Mouse (Mus musculus): ENCODE measurements around the gene Cobl.

Cobl gene

DNA sequence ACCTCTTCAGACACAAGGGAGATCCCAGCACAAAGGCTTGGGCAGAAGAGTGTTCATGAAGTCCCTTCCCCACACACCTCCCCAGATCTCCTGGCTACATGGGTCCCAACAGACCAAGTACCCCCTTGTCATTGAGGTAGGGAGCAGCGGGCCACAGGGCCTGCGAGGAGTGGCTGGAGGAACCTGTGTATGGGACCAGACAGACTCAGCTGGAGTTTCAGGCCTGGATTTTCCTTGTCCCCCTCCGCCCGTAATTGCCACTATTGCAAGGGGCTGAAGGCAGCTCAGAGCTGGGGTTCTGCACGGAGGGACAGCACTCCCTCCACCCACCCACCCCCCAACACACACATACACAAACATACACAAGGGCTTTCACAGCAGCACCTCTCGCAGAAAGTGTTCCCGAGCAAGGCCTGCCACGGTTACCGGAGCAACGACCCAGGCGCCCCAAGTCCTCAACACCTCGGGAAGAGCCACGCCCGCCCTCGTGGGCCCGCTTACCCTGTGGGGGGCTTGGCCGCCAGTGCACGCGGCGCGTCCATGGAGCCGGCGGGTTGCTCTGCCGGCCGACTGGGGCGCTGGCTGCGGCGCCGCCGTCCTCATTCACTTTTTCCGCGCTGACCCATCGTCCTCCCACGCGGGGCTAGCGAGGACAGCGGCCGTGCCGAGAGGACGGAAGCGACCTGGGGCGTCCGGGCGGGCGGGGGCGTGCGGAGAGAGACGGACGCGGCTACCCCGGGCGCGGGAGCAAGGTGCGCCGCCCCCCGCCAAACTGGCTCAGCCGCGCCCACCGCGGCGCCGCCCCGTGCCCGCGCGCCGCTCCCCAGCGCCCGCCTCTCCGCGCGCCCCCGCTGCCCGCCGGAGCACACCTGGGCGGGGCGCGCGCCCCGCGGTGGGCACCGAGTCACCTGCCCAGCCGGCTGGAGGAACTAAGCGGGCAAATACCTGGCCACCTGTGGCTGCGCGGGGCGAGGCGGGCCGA, at the start of gene Cobl:
TSS of gene Cobl (minus strand) at position 780 of the 982 bp plus-strand sequence.
- no peak for DNase-seq (ENCODE audit: low spot score in 2 of 2)

DNA sequence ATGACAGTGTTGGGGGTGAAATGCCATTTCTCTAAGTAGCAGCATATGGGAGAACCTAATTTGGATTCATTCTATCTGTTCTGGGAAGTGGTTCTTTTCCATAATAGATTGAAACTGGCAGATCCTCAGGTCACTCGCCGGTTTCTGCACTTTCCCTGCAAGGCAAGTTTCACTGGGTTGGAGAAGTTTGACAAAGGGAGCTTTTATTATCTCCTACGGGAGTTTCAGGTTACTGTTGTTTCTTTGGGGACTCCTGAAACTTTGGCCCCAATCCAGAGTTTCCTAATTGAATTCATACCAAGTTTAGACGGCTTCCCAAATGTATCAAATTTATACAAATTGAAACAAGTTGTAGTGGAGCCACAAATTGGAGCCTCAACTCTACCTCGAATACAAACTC, 49.0 kb upstream of the Cobl start:
- DNase-seq (ENCODE audit: low spot score in 2 of 2), result no peak

DNA sequence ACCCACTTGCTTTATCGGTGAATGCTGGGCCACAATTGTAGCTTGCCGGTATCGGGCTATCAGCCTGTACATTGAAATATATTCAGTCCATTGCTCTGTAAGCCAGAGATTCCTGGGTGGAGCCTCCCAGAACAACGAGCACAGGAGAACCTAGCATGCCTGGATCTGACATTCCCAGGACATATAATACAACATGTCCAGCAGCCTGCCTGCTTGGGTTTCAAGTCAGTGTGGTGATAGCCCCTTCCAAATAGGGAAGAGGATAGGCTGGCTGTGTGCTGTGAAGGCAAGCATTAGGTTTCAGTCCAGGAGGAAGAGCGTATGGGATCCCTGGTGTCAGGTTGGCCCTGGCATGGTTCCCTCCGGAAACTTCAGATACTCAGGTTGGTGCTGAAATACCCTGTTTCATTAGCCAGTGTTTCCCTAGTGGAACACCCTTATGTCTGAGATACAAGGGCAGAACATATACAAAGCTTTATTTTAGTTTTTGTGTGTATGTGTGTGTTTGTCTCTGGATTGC, 41.7 kb upstream of the Cobl start:
- DNase-seq (ENCODE audit: low spot score in 2 of 2), result no peak

- no peak for DNase-seq (ENCODE audit: low spot score in 2 of 2)
These were observed 39.0 kb upstream of the Cobl start for GRCm38 (mm10) chr11:12503756-12504155.

- DNase-seq (ENCODE audit: low spot score in 2 of 2), result no peak
These were observed 37.0 kb upstream of the Cobl start for GRCm38 (mm10) chr11:12501721-12502120.

GRCm38 (mm10) chr11:12493791-12494190, 29.0 kb upstream of the Cobl start:
- no peak for DNase-seq (ENCODE audit: low spot score in 2 of 2)

DNA sequence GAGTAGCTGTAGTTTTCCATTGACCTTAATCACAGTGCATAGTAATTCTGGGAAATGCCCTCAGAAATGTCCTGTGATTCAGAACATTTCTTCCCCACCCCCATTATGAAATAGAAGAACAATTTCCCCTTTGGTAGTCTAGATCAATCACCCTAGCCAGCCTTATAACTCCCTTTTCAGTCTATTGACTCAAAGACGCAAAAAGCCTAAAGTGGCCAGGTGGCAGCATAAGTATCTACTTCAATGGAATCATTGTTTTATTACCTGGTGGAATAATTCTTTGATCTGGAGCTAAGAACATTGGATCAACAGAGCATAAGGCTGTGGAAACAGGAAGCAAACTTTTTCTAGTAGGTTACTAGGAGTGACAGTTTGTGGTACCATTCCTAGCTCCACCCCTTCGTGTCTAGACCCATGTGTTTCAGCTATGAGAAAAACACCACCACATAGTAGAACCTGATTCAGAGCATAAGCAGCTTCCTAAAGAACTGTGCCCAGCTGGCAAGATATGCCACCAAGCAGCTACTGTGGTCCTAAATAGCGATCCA, 15.2 kb upstream of the Cobl start:
- DNase-seq (ENCODE audit: low spot score in 2 of 2), result no peak

DNA sequence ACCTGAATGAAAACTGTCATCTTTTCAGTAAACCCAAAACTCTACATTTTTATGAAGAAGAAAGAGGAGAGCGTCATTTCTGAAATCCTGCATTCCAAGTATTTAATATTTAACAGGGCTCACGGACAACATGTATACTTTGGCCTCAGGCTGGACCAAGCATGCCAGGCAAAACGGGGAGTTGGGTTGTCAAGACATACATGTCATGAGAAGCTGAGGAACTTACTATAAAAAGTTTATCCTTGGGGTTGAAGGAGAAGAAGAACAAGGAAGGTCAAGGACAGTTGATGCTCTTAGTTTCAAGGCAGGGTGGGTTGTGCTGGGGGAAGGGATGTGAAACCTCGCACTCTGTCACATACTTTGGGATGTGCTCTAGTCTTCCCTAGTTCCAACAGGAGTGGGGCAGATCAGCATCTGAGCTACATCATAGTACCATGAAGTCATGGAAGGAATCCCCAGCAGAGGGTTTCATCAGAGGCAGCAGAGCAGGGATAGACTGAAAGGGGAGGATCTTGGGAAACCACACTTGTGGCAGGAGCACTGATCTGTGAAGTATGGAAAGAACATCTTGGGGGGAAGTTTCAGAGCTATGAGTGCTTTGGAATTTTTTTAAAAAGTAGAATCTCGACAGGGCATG, 9.7 kb upstream of the Cobl start:
- DNase-seq (ENCODE audit: low spot score in 2 of 2), result no peak

GRCm38 (mm10) chr11:12473625-12474298, 9.0 kb upstream of the Cobl start:
- no peak for DNase-seq (ENCODE audit: low spot score in 2 of 2)

GRCm38 (mm10) chr11:12469638-12470037, 4.9 kb upstream of the Cobl start:
- no peak for DNase-seq (ENCODE audit: low spot score in 2 of 2)

GRCm38 (mm10) chr11:12468661-12469060, 3.9 kb upstream of the Cobl start:
- DNase-seq (ENCODE audit: low spot score in 2 of 2), result no peak

GRCm38 (mm10) chr11:12467836-12468235, 3.1 kb upstream of the Cobl start:
- no peak for DNase-seq (ENCODE audit: low spot score in 2 of 2)

GRCm38 (mm10) chr11:12467217-12467616, 2.5 kb upstream of the Cobl start:
- DNase-seq (ENCODE audit: low spot score in 2 of 2), result no peak

- no peak for DNase-seq (ENCODE audit: low spot score in 2 of 2)
These were observed 1.8 kb upstream of the Cobl start for GRCm38 (mm10) chr11:12466606-12467005.

DNA sequence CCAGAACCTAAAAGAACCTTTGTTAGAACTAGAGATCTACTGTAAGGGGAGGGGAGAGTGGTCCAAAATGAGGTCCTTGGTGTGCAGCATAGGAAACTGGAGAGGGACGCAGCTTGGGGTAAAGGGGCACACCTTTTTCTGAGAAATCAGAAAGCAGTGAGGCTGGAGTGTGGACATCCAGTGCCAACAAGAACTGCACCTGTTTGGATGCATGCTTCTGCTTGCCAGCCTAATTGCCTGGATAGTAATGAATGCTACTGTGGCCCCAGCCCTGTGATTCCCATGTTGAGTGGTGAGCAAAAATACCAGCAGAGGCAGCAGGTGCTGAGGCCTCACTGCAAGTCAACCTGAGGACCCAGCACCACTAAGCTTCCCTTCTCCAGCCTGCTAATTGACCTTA, 469 bp upstream of the Cobl start:
- DNase-seq (ENCODE audit: low spot score in 2 of 2), result no peak

GRCm38 (mm10) chr11:12463615-12464170, 1.1 kb downstream of the Cobl start:
- DNase-seq (ENCODE audit: low spot score in 2 of 2), result no peak

- DNase-seq (ENCODE audit: low spot score in 2 of 2), result no peak
These were observed 4.8 kb downstream of the Cobl start for GRCm38 (mm10) chr11:12459781-12460581.

- no peak for DNase-seq (ENCODE audit: low spot score in 2 of 2)
These were observed 5.9 kb downstream of the Cobl start for GRCm38 (mm10) chr11:12458814-12459213.

GRCm38 (mm10) chr11:12458392-12458791, 6.4 kb downstream of the Cobl start:
- no peak for DNase-seq (ENCODE audit: low spot score in 2 of 2)

DNA sequence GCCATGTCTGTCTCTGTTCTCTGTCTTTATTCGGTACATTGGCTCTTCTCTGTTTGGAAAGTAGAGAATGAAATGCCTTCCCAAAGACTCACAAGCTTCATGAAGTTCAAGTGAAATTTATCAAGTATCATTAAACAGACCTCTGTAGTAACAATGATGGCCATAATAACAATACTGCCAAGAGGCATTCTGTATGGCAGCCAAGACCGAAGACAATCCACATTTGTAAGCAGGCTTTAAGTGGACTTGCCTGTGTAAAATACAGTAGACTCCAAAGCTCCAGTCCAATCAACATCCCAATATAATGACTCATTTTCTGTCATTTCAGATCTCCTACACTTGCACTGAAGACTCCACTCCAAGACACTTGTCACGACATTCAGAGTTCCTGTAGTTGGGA, 16.7 kb downstream of the Cobl start:
- DNase-seq (ENCODE audit: low spot score in 2 of 2), result no peak

- DNase-seq (ENCODE audit: low spot score in 2 of 2), result no peak
These were observed 19.5 kb downstream of the Cobl start for GRCm38 (mm10) chr11:12445222-12445621.
